Comparison of ENCODE assay signal across 9 mouse cellular contexts in genomic region chr2:9985979-9986447, GRCm38 (mm10).
DNase-seq lines count a peak whose midpoint lies in the region; ATAC-seq and TF ChIP-seq lines count a peak whose summit lies in the region.
"Had no signal": no experiment of that assay in that cellular context is flagged by ENCODE, and none has a peak within 500 bp of the region (broad histone marks: within the 10 kb centered on the region; RNA-seq: fewer than 3 reads in every experiment).

No protein-coding gene starts in this region.

- no peak overlapping the region for H3K9ac ChIP-seq in liver, embryonic 11.5 days (ENCODE audit: low read depth, low read length)

- no peaks in the 10 kb centered on the region for H3K36me3 ChIP-seq in thymus, adult 2 months (ENCODE audit: control insufficient read depth, insufficient read depth, low read length)
- no peaks in the 10 kb centered on the region for H3K36me3 ChIP-seq in liver, embryonic 11.5 days (ENCODE audit: control insufficient read depth, insufficient read depth, low read length)

- no peak for TF ChIP-seq CTCF in thymus, adult 2 months (IDR thresholded peaks at IDR 0.05; ENCODE audit: borderline replicate concordance, control insufficient read depth, extremely low read depth, insufficient read depth, low read length, poor library complexity)

- no peaks in the 10 kb centered on the region for H3K9me3 ChIP-seq in liver, embryonic 11.5 days (ENCODE audit: control insufficient read depth, low read length)

- DNase-seq in adrenal gland, adult 2 months = peak; percentile 23
- DNase-seq in adrenal gland, postnatal 4 days (ENCODE audit: low spot score in 2 of 2) = no peak
- peak; percentile 23 for DNase-seq in thymus, postnatal 14 days
- DNase-seq in thymus, adult 2 months = no peak
- DNase-seq in liver, embryonic 11.5 days (ENCODE audit: low spot score) = no peak
- DNase-seq in spleen, postnatal 36 days (ENCODE audit: low spot score in 2 of 2) = peak; percentile 31 to 44
- DNase-seq in layer of hippocampus, postnatal 25 days (ENCODE audit: extremely low spot score in 1 of 2, low spot score in 1 of 2) = no peak
- no peak for DNase-seq in cerebellum, adult 18-20 months
- DNase-seq: kidney, adult 11 months had no signal

- H3K27me3 ChIP-seq in thymus, adult 2 months (ENCODE audit: control insufficient read depth, insufficient read depth, low read length) = no peaks in the 10 kb centered on the region
- H3K27me3 ChIP-seq in liver, embryonic 11.5 days (replicated peaks; ENCODE audit: control insufficient read depth, insufficient read depth, low read length) = no peaks in the 10 kb centered on the region

- WGBS in thymus, adult 2 months = 46% methylated on average over 6 of the region's 6 CpGs
- 20% methylated on average over 6 of the region's 6 CpGs for WGBS in liver, embryonic 11.5 days

- no peak overlapping the region; the same call in 1 of the 2 replicates for H3K4me2 ChIP-seq in liver, embryonic 11.5 days

- no peak for TF ChIP-seq POLR2A in thymus, adult 2 months (IDR thresholded peaks at IDR 0.05; ENCODE audit: control insufficient read depth, extremely low read depth, insufficient read depth, low read length, poor library complexity)

- H3K4me1 ChIP-seq in thymus, adult 2 months (replicated peaks; ENCODE audit: control insufficient read depth, insufficient read depth, low read length) = no peaks in the 10 kb centered on the region
- peaks cover 8% of the 10 kb centered on the region for H3K4me1 ChIP-seq in liver, embryonic 11.5 days (replicated peaks; ENCODE audit: control insufficient read depth, insufficient read depth, low read length)

- H3K4me3 ChIP-seq in thymus, adult 2 months (ENCODE audit: control insufficient read depth, insufficient read depth, low read length) = no peak overlapping the region
- H3K4me3 ChIP-seq in liver, embryonic 11.5 days (ENCODE audit: low read depth, low read length) = no peak overlapping the region

- no peak overlapping the region for H3K27ac ChIP-seq in thymus, adult 2 months (ENCODE audit: control insufficient read depth, insufficient read depth, low read length)
- H3K27ac ChIP-seq in liver, embryonic 11.5 days (ENCODE audit: low read depth, low read length) = no peak overlapping the region

- ATAC-seq in liver, embryonic 11.5 days (replicated peaks; ENCODE audit: low FRiP score) = peak; percentile 39; the same call in 1 of the 2 replicates

Comparison
In these comparisons a context has a peak if more than half of its experiments do, and no peak if none do; other contexts are left out.
1. DNase-seq: peak in adrenal gland, adult 2 months (single experiment), thymus, postnatal 14 days (single experiment) and spleen, postnatal 36 days (2 of 2); none in adrenal gland, postnatal 4 days (0 of 2), thymus, adult 2 months (single experiment), liver, embryonic 11.5 days (single experiment), layer of hippocampus, postnatal 25 days (0 of 2) and cerebellum, adult 18-20 months (0 of 2).